Mouse (Mus musculus) brain, adult 10 weeks (tissue): ENCODE data around the gene Ankrd13c. TPM values are rescaled to one million over a fixed set of nuclear protein-coding genes. Genes with fewer than 3 reads are reported as not detected.

Source experiments
- polyA plus RNA-seq: library from polyadenylated mRNA; stranded (reverse); fragments of 350-450 nt; fragmentation: Illumina TruSeq; extraction: RNeasy Lipid Tissue Mini Kit (QIAGEN cat#74804); gene quantifications from one replicate; pipeline ENCODE4 v1.2.3, GENCODE M21; 2015; ENCODE audit warnings: low read depth, low replicate concordance

Ankrd13c gene
- polyA plus RNA-seq: 62.0 TPM

DNA sequence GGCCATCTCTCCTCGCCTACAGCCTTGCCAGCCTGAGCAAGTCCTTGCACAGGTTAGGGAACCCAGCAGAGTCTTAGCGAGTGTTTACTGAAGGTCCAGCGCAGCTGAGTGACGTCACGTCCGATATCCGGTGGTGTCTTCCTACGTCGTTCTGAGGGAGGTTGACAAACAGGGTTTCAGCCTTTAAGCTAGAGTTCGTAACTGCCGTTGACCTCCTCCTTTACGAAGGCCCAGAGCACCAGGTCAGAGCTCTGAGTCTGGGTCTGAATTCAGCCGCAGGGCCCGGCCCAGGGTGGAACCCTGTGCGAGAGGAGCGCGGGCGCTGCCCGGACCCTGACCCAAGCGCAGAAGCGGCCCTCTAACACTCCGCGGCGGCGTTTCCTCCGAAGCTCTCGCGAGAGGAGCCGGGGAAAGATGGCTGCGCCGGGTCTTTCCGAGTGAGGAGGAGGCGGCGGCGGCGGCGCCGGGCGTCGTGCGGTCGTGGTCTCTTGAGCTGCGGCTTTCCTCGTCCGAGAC, at the start of gene Ankrd13c:
Gene Ankrd13c, plus strand, starts transcription at position 397 of the 516 bp plus-strand sequence.

DNA sequence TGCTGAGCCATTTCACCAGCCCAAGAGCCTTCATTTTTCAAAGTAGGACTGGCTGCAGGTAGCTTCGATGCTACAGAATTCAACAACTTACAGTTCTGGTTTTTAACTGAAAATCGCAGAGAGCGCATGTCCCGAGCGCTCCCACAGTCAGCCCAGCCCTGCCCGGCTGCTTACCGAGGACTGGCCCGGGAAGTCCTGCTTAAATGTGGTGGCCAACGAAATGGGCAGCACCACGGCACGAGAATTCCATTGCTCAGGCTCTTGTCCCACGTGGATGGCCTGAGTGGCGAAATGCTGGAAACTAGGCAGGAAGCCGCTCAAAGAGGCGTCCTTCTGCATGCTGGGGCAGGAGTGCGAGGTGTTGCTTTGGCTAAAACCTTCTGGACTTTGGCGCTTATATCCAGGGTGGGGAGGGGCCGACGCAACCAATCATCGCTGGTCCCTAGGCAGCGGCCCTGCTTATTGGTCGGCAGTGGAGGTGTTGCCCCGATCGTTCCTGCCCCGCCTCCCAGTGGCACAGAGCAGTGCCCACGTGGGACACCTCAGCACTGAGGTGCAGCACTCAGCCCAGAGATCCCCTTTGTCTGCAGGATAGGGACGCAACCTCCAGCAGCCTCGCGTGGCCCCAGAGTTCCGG, 22.2 kb upstream of the Ankrd13c start, which contains the start of gene Cth:
Gene Cth, minus strand, starts transcription at position 386 of the 637 bp plus-strand sequence.

DNA sequence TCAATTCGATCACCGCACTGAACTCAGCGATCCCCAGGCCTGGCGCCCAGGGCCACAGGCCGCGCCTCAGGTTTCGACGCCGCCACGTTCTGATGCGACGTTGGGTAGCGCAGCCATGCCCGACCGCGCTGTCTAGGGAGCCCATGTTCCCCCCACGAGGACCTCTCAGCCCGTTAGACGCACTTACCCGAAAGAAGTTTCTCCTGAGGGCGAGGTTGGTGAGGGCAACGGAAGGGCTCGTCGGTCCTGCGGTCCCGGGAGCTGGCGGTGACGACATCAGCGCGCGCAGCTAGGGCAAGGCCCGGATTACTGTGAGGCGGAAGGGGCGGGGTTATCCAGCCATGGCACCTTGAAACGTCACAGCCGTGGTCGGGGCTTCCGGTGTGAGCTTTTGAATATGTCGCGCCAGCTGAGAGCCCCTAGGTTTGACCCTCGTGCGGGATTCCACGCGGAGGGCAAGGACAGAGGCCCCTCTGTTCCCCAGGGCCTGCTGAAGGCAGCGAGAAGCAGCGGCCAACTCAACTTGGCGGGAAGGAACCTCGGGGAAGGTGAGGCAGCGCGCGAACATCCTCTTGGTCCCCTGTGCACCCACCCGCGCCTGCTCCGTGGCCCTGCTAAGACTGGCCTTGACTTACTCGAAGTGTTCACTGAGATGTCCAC, 89.4 kb downstream of the Ankrd13c start, which contains the start of the genes Srsf11 and Lrrc40:
Gene Srsf11, minus strand, starts transcription at position 311 of the 660 bp plus-strand sequence.
Gene Lrrc40, plus strand, starts transcription at position 334 of the 660 bp plus-strand sequence.

Other genes starting within 250 kb of the Ankrd13c start
- gene Cth, start 22.2 kb upstream of the Ankrd13c start, polyA plus RNA-seq: 5.0 TPM
- gene Srsf11, start 89.4 kb downstream of the Ankrd13c start, polyA plus RNA-seq: 220 TPM
- 37.2 TPM for gene Lrrc40, start 89.4 kb downstream of the Ankrd13c start, polyA plus RNA-seq